Mouse (Mus musculus) spleen, adult 18-20 months (tissue): ENCODE results near the gene Ern2.

Source experiments
- DNase-seq, 2 experiments: peaks; one replicate each; pipeline ENCODE4 v3.0.0; 2022; ENCODE audit warnings: mixed read lengths in 2 of 2

Gene Ern2

GRCm38 (mm10) chr7:122158915-122159902 is 26.8 kb downstream of the Ern2 start, which contains the start of gene Plk1:
Gene Plk1 (plus strand): TSS chr7:122159439.
- DNase-seq = peak; percentile 46 to 65

- DNase-seq = no peak
These were observed 27.5 kb downstream of the Ern2 start for GRCm38 (mm10) chr7:122158488-122158887.

GRCm38 (mm10) chr7:122152473-122152872 is 33.5 kb downstream of the Ern2 start:
- no peak for DNase-seq

GRCm38 (mm10) chr7:122140991-122141390 is 45.0 kb downstream of the Ern2 start:
- no peak for DNase-seq

GRCm38 (mm10) chr7:122138190-122138589 is 47.8 kb downstream of the Ern2 start:
- no peak for DNase-seq

- no peak for DNase-seq
These were observed 48.9 kb downstream of the Ern2 start for GRCm38 (mm10) chr7:122137071-122137470.

- no peak for DNase-seq
These were observed 50.9 kb downstream of the Ern2 start for GRCm38 (mm10) chr7:122135070-122135469.

GRCm38 (mm10) chr7:122133338-122133625 is 52.7 kb downstream of the Ern2 start:
- DNase-seq = no peak

GRCm38 (mm10) chr7:122132497-122133337 is 53.3 kb downstream of the Ern2 start, which contains the start of the genes Palb2 and Dctn5:
Gene Palb2 (minus strand): TSS chr7:122132985.
Gene Dctn5 (plus strand): TSS chr7:122133041.
- DNase-seq = peak; percentile 94 to 97

GRCm38 (mm10) chr7:122131834-122132233 is 54.2 kb downstream of the Ern2 start:
- no peak for DNase-seq

- DNase-seq = no peak
These were observed 59.1 kb downstream of the Ern2 start for GRCm38 (mm10) chr7:122126946-122127345.

GRCm38 (mm10) chr7:122125636-122126035 is 60.4 kb downstream of the Ern2 start:
- no peak for DNase-seq

GRCm38 (mm10) chr7:122123518-122123917 is 62.5 kb downstream of the Ern2 start:
- no peak for DNase-seq
